Comparison of ENCODE assay signal across 29 mouse cellular contexts in the genomic region with DNA sequence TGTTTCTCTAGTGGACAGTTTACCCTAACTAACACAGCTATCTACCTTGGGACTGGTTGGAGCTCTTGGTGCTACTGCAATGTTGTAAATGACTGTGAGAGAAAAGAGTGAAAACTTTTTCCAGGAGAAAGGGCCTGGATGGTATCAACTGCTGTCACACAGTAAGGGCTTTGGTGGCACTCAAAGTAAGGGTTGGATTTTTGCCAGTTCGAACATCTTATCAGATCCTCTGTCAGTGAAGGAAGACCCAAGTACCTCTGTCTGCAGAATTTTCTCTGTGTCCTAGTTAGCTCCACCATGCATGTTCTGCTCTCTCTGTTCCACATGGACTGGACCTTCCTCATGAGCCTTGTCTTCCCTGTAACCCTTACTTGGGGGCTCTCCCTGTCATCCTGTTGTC.
DNase-seq lines count a peak whose midpoint lies in the region; ATAC-seq and TF ChIP-seq lines count a peak whose summit lies in the region.
"Had no signal": no experiment of that assay in that cellular context is flagged by ENCODE, and none has a peak within 500 bp of the region (broad histone marks: within the 10 kb centered on the region; RNA-seq: fewer than 3 reads in every experiment).

No protein-coding gene starts in this region.

- no peak overlapping the region for H3K4me3 ChIP-seq in heart, postnatal 0 days (ENCODE audit: low read depth, low read length)
- no peak overlapping the region for H3K4me3 ChIP-seq in thymus, adult 2 months (ENCODE audit: control insufficient read depth, insufficient read depth, low read length)
- no peak overlapping the region for H3K4me3 ChIP-seq in midbrain, embryonic 14.5 days (replicated peaks; ENCODE audit: low read depth, low read length)
- H3K4me3 ChIP-seq: embryonic facial prominence, embryonic 13.5 days; embryonic facial prominence, embryonic 15.5 days; erythroblast, embryonic 14.5 days; forebrain, embryonic 10.5 days; forebrain, embryonic 12.5 days had no signal

- H3K9me3 ChIP-seq in heart, postnatal 0 days (replicated peaks; ENCODE audit: control insufficient read depth, low read length) = no peaks in the 10 kb centered on the region
- no peaks in the 10 kb centered on the region for H3K9me3 ChIP-seq in midbrain, embryonic 14.5 days (ENCODE audit: control insufficient read depth, low read length)
- H3K9me3 ChIP-seq: embryonic facial prominence, embryonic 13.5 days; embryonic facial prominence, embryonic 15.5 days; forebrain, embryonic 10.5 days; forebrain, embryonic 12.5 days had no signal

- no peak overlapping the region for H3K4me2 ChIP-seq in heart, postnatal 0 days (ENCODE audit: low read depth, low read length)
- no peak overlapping the region for H3K4me2 ChIP-seq in midbrain, embryonic 14.5 days (ENCODE audit: low read length)
- H3K4me2 ChIP-seq: embryonic facial prominence, embryonic 13.5 days; embryonic facial prominence, embryonic 15.5 days; forebrain, embryonic 12.5 days had no signal

- ATAC-seq in heart, postnatal 0 days (ENCODE audit: insufficient read depth, low read depth) = no peak
- peak; percentile 20; the same call in 1 of the 2 replicates for ATAC-seq in common myeloid progenitor, adult 5-6 weeks (replicated peaks; ENCODE audit: low read depth, poor library complexity, severe bottlenecking)
- no peak for ATAC-seq in midbrain, embryonic 14.5 days (ENCODE audit: low FRiP score, low TSS enrichment)
- ATAC-seq: activated CD4-positive, CD25-positive, alpha-beta regulatory T cell, adult 4 months; CD4-positive, CD25-positive, alpha-beta regulatory T cell, adult 4 months; forebrain, embryonic 14.5 days; forebrain, embryonic 16.5 days; Patski had no signal

- DNase-seq in heart, postnatal 0 days (ENCODE audit: low spot score) = no peak
- no peak for DNase-seq in heart, postnatal 4 days
- no peak for DNase-seq in thymus, adult 2 months
- no peak for DNase-seq in thymus, postnatal 14 days
- DNase-seq in 416B (ENCODE audit: low read depth) = peak; percentile 57
- no peak for DNase-seq in midbrain, embryonic 14.5 days
- DNase-seq in adrenal gland, postnatal 14 days = no peak
- DNase-seq: adrenal gland, adult 8-10 months; adrenal gland, postnatal 25 days; B cell, adult 2 months; cerebellum, adult 11 months; cerebellum, adult 18-20 months; cerebellum, adult 8-10 months; cerebellum, adult 9-11 months; cerebellum, postnatal 25 days; embryo, embryonic 11 days had no signal

- TF ChIP-seq EP300 in heart, postnatal 0 days (IDR thresholded peaks at IDR 0.05; ENCODE audit: low read depth) = no peak

- no peaks in the 10 kb centered on the region for H3K27me3 ChIP-seq in heart, postnatal 0 days (ENCODE audit: control insufficient read depth, insufficient read depth, low read length)
- H3K27me3 ChIP-seq in thymus, adult 2 months (ENCODE audit: control insufficient read depth, insufficient read depth, low read length) = no peaks in the 10 kb centered on the region
- H3K27me3 ChIP-seq in midbrain, embryonic 14.5 days (ENCODE audit: control insufficient read depth, insufficient read depth, low read length) = no peaks in the 10 kb centered on the region
- H3K27me3 ChIP-seq: CH12.LX; embryonic facial prominence, embryonic 13.5 days; embryonic facial prominence, embryonic 15.5 days; forebrain, embryonic 12.5 days; Patski had no signal

- WGBS in heart, postnatal 0 days = 24% methylated on average over 1 of the region's 1 CpGs
- WGBS in thymus, adult 2 months = 29% methylated on average over 1 of the region's 1 CpGs
- WGBS in midbrain, embryonic 14.5 days = 95% methylated on average over 1 of the region's 1 CpGs

- no peak overlapping the region for H3K9ac ChIP-seq in heart, postnatal 0 days (replicated peaks; ENCODE audit: low read depth, low read length)
- no peak overlapping the region for H3K9ac ChIP-seq in midbrain, embryonic 14.5 days (replicated peaks; ENCODE audit: low read length)
- H3K9ac ChIP-seq: embryonic facial prominence, embryonic 13.5 days; embryonic facial prominence, embryonic 15.5 days; forebrain, embryonic 12.5 days had no signal

- H3K4me1 ChIP-seq in heart, postnatal 0 days (ENCODE audit: control insufficient read depth, insufficient read depth) = peaks cover 5% of the 10 kb centered on the region; the same call in 1 of the 2 replicates
- peaks cover 47% of the 10 kb centered on the region for H3K4me1 ChIP-seq in thymus, adult 2 months (replicated peaks; ENCODE audit: control insufficient read depth, insufficient read depth, low read length)
- H3K4me1 ChIP-seq in midbrain, embryonic 14.5 days (ENCODE audit: control insufficient read depth, insufficient read depth, low read length) = no peaks in the 10 kb centered on the region
- H3K4me1 ChIP-seq: embryonic facial prominence, embryonic 13.5 days; embryonic facial prominence, embryonic 15.5 days; forebrain, embryonic 10.5 days; forebrain, embryonic 12.5 days had no signal

- TF ChIP-seq POLR2A in thymus, adult 2 months (IDR thresholded peaks at IDR 0.05; ENCODE audit: control insufficient read depth, extremely low read depth, insufficient read depth, low read length, poor library complexity) = no peak

- no peak for TF ChIP-seq CTCF in heart, postnatal 0 days (IDR thresholded peaks at IDR 0.05; ENCODE audit: low read depth)
- no peak for TF ChIP-seq CTCF in thymus, adult 2 months (IDR thresholded peaks at IDR 0.05; ENCODE audit: borderline replicate concordance, control insufficient read depth, extremely low read depth, insufficient read depth, low read length, poor library complexity)

- peak overlapping the region; percentile 44; the same call in 1 of the 2 replicates for H3K27ac ChIP-seq in heart, postnatal 0 days (ENCODE audit: low read depth)
- H3K27ac ChIP-seq in thymus, adult 2 months (ENCODE audit: control insufficient read depth, insufficient read depth, low read length) = peak overlapping the region; percentile 100
- no peak overlapping the region for H3K27ac ChIP-seq in midbrain, embryonic 14.5 days (replicated peaks; ENCODE audit: low read depth, low read length)
- H3K27ac ChIP-seq: embryonic facial prominence, embryonic 13.5 days; embryonic facial prominence, embryonic 15.5 days; forebrain, embryonic 10.5 days; forebrain, embryonic 12.5 days had no signal

- H3K36me3 ChIP-seq in heart, postnatal 0 days (replicated peaks; ENCODE audit: control insufficient read depth, insufficient read depth, low read length) = no peaks in the 10 kb centered on the region
- no peaks in the 10 kb centered on the region for H3K36me3 ChIP-seq in thymus, adult 2 months (ENCODE audit: control insufficient read depth, insufficient read depth, low read length)
- H3K36me3 ChIP-seq in midbrain, embryonic 14.5 days (ENCODE audit: control insufficient read depth, insufficient read depth, low read length) = no peaks in the 10 kb centered on the region
- H3K36me3 ChIP-seq: embryonic facial prominence, embryonic 13.5 days; embryonic facial prominence, embryonic 15.5 days; forebrain, embryonic 10.5 days; forebrain, embryonic 12.5 days; G1E had no signal
